Comparison of ENCODE assay signal across 8 mouse cellular contexts in the genomic region with DNA sequence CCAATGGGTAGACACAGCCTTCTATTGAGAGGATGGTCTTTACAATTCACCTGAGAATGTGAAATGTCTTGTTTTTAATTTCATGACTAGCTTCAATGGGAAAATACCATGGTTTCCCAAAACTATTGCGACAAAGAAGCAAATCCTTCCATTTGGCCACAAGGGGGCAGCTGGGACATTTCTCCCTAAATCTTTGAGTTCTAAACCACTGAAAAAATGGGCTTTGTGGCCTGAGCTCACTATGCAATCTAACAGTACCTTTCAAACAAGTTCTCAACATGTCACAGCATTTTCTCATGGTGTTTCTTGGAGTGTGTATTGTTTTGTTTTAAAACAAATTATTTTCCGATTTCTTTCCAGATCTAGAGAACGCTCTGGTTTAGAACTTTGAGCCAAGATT. TPM values are rescaled to one million over a fixed set of nuclear protein-coding genes. Genes with fewer than 3 reads are reported as not detected.
DNase-seq lines count a peak whose midpoint lies in the region; ATAC-seq and TF ChIP-seq lines count a peak whose summit lies in the region.

No protein-coding gene starts in this region.

- no peaks in the 10 kb centered on the region for H3K9me3 ChIP-seq in hindbrain, postnatal 0 days (ENCODE audit: low read length)
- no peaks in the 10 kb centered on the region for H3K9me3 ChIP-seq in midbrain, postnatal 0 days (ENCODE audit: low read length)

- no peak overlapping the region for H3K27ac ChIP-seq in left cerebral cortex, adult 2 months
- no peak overlapping the region for H3K27ac ChIP-seq in hindbrain, postnatal 0 days
- no peak overlapping the region for H3K27ac ChIP-seq in midbrain, postnatal 0 days (ENCODE audit: low read depth, low read length)

- no peak overlapping the region for H3K4me2 ChIP-seq in hindbrain, postnatal 0 days (ENCODE audit: low read depth, low read length)
- no peak overlapping the region for H3K4me2 ChIP-seq in midbrain, postnatal 0 days (ENCODE audit: low read depth, low read length, poor library complexity, severe bottlenecking)

- intact Hi-C loops in left cerebral cortex, adult 2 months (cut with DNase I): loop anchor here (1.0 kb wide), 1 partner anchor 233 kb away; no protein-coding TSS in a partner anchor

- no peaks in the 10 kb centered on the region for H3K36me3 ChIP-seq in hindbrain, postnatal 0 days (ENCODE audit: insufficient read depth, low read length)
- H3K36me3 ChIP-seq in midbrain, postnatal 0 days (ENCODE audit: insufficient read depth, low read length): no peaks in the 10 kb centered on the region

- H3K4me3 ChIP-seq in left cerebral cortex, adult 2 months: no peak overlapping the region
- no peak overlapping the region for H3K4me3 ChIP-seq in hindbrain, postnatal 0 days (ENCODE audit: low read length)
- no peak overlapping the region for H3K4me3 ChIP-seq in midbrain, postnatal 0 days (ENCODE audit: low read depth, low read length)

- peak; percentile 4 to 6 for DNase-seq in cerebellum, adult 18-20 months
- DNase-seq in cerebellum, adult 9-10 months: no peak
- peak in 1 of 2 experiments; percentile 13 for DNase-seq in left cerebral cortex, adult 2 months (ENCODE audit: extremely low spot score in 1 of 2, low spot score in 2 of 2)
- no peak for DNase-seq in left cerebral cortex, adult 11 months (ENCODE audit: low spot score)
- peak; percentile 7 for DNase-seq in adrenal gland, adult 8-10 months
- peak; percentile 67 for DNase-seq in hindbrain, postnatal 0 days (ENCODE audit: low spot score)
- peak; percentile 61 for DNase-seq in midbrain, postnatal 0 days (ENCODE audit: low spot score)
- DNase-seq in ovary, adult 18-20 months (ENCODE audit: low spot score): no peak

- TF ChIP-seq CTCF in left cerebral cortex, adult 2 months (IDR thresholded peaks at IDR 0.05): peak; percentile 65
- TF ChIP-seq CTCF in hindbrain, postnatal 0 days (IDR thresholded peaks at IDR 0.05; ENCODE audit: low read depth): peak; percentile 60
- TF ChIP-seq CTCF in midbrain, postnatal 0 days (IDR thresholded peaks at IDR 0.05): peak; percentile 67

- ATAC-seq in hindbrain, postnatal 0 days: no peak
- ATAC-seq in midbrain, postnatal 0 days (ENCODE audit: low FRiP score): no peak

- 69% methylated on average over 3 of the region's 3 CpGs for WGBS in hindbrain, postnatal 0 days
- WGBS in midbrain, postnatal 0 days: 63% methylated on average over 3 of the region's 3 CpGs

- no peak overlapping the region for H3K9ac ChIP-seq in hindbrain, postnatal 0 days (replicated peaks; ENCODE audit: low read length)
- H3K9ac ChIP-seq in midbrain, postnatal 0 days (replicated peaks; ENCODE audit: low read length, poor library complexity, severe bottlenecking): no peak overlapping the region

- H3K27me3 ChIP-seq in hindbrain, postnatal 0 days (ENCODE audit: insufficient read depth, low read length): no peaks in the 10 kb centered on the region
- H3K27me3 ChIP-seq in midbrain, postnatal 0 days (ENCODE audit: insufficient read depth, low read length): no peaks in the 10 kb centered on the region

- H3K4me1 ChIP-seq in hindbrain, postnatal 0 days (ENCODE audit: insufficient read depth, low read length): no peaks in the 10 kb centered on the region
- H3K4me1 ChIP-seq in midbrain, postnatal 0 days (ENCODE audit: insufficient read depth, low read length): no peaks in the 10 kb centered on the region

RNA-seq across cellular contexts. Expression of a gene that starts 44.3 kb away (rescaled TPM):
- total RNA-seq in left cerebral cortex, adult 2 months (2021): 10 to 100 TPM; 10.5 TPM
- 10 to 100 TPM; 38.7 to 51.8 (median 47.0) TPM for total RNA-seq in adrenal gland, adult 8-10 months (2022)
- total RNA-seq in hindbrain, postnatal 0 days (2014; rRNA removed): 7.1 and 8.7 TPM in 2 replicates
- 9.1 and 10.3 TPM in 2 replicates for polyA plus RNA-seq in hindbrain, postnatal 0 days (2015; fragmentation: Nextera tagmentation; extraction: Ambion mirVana)
- 7.1 and 8.1 TPM in 2 replicates for total RNA-seq in midbrain, postnatal 0 days (2014; rRNA removed)
- polyA plus RNA-seq in midbrain, postnatal 0 days (2015; fragmentation: Nextera tagmentation; extraction: Ambion mirVana): 8.5 TPM in 2 replicates

Comparison
In these comparisons a context has a peak if more than half of its experiments do, and no peak if none do; other contexts are left out.
1. DNase-seq: peak in cerebellum, adult 18-20 months (2 of 2), adrenal gland, adult 8-10 months (single experiment), hindbrain, postnatal 0 days (single experiment) and midbrain, postnatal 0 days (single experiment); none in cerebellum, adult 9-10 months (single experiment), left cerebral cortex, adult 11 months (single experiment) and ovary, adult 18-20 months (single experiment).
2. Peak in every context shown above with its lines, with median percentiles within 50 percentile points of each other: CTCF ChIP-seq.